Mouse (Mus musculus): ENCODE data around the gene Slc30a2. TPM values are rescaled to one million over a fixed set of nuclear protein-coding genes. Genes with fewer than 3 reads are reported as not detected.
"Not testable (repeated sequence)": the region's sequence is repeated elsewhere in the genome, so short reads cannot be mapped to it uniquely, and the experiment has no call there.

Slc30a2 gene
- polyA plus RNA-seq, 1 experiment, result 0.35 TPM

DNA sequence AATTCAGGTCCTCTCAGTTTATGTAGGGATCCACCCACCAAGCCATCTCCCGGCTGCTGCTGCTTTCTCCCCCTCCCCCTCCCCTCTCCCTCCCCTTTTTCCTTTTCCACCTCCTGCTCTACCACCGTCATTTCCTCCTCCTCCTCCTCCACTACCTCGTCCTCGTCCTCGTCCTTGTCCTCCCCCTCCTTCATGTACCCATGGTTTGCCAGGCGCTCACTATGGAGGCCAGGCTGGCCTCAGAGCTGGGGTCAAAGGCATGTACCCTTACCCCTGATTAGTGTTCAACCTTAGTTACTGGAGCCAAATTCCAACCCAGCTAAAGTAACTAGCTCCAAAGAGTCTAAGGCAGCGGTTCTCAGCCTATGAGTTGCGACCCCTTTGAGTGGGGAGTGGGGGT, 14.8 kb upstream of the Slc30a2 start:
- H3K4me3 ChIP-seq, result no peak overlapping the region
- TF ChIP-seq USF1 (IDR thresholded peaks at IDR 0.05; ENCODE audit: low read depth), result no peak
- no peak for TF ChIP-seq E2F4 (IDR thresholded peaks at IDR 0.05; ENCODE audit: insufficient read depth)
- no peak for TF ChIP-seq TCF12 (IDR thresholded peaks at IDR 0.05; ENCODE audit: insufficient read depth, poor library complexity, severe bottlenecking)
- H3K79me2 ChIP-seq (ENCODE audit: control insufficient read depth, insufficient read depth), result no peaks in the 10 kb centered on the region
- no peaks in the 10 kb centered on the region for H3K27me3 ChIP-seq (ENCODE audit: control insufficient read depth, insufficient read depth, insufficient read length)
- no peak overlapping the region for H3ac ChIP-seq (ENCODE audit: control insufficient read depth, insufficient read length)
- H3K36me3 ChIP-seq (ENCODE audit: control insufficient read depth, insufficient read depth), result no peaks in the 10 kb centered on the region
- no peak overlapping the region for H3K4me2 ChIP-seq (ENCODE audit: low read depth)

DNA sequence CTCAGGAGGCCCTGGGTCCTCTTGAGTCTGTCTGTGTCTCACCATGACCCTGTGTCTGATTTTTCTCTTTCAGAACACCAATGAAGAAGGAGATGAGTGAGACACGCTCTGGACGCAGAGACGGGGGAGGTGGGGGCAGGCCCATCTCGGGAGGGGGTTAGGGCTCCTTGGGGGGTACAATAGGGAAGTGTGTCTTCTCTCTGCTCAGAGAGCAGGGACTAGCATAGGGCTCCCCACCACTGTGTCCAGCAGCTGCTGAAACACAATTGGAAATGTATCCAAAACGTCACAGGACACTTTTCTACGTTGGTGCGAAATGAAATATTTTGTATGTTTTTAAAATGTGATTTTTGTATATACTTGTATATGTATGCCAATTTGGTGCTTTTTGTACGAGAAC, 14.1 kb upstream of the Slc30a2 start:
- no peak overlapping the region for H3K4me3 ChIP-seq
- no peaks in the 10 kb centered on the region for H3K36me3 ChIP-seq (ENCODE audit: control insufficient read depth, insufficient read depth)
- no peak overlapping the region for H3K4me2 ChIP-seq (ENCODE audit: low read depth)
- no peak overlapping the region for H3ac ChIP-seq (ENCODE audit: control insufficient read depth, insufficient read length)
- H3K27me3 ChIP-seq (ENCODE audit: control insufficient read depth, insufficient read depth, insufficient read length), result no peaks in the 10 kb centered on the region
- H3K79me2 ChIP-seq (ENCODE audit: control insufficient read depth, insufficient read depth), result no peaks in the 10 kb centered on the region
- no peak for TF ChIP-seq POLR2AphosphoS2 (IDR thresholded peaks at IDR 0.05; ENCODE audit: insufficient read length, low read depth)
- TF ChIP-seq SRF (IDR thresholded peaks at IDR 0.05; ENCODE audit: control insufficient read depth, insufficient read length, low read depth), result no peak
- TF ChIP-seq CEBPB (IDR thresholded peaks at IDR 0.05; ENCODE audit: insufficient read depth, poor library complexity, severe bottlenecking), result no peak
- no peak for TF ChIP-seq POLR2A (IDR thresholded peaks at IDR 0.05; ENCODE audit: insufficient read length, low read depth)
- no peak for TF ChIP-seq TCF12 (IDR thresholded peaks at IDR 0.05; ENCODE audit: insufficient read depth, poor library complexity, severe bottlenecking)
- TF ChIP-seq REST (IDR thresholded peaks at IDR 0.05; ENCODE audit: insufficient read depth, insufficient read length), result no peak
- TF ChIP-seq MYOD1 (IDR thresholded peaks at IDR 0.05; ENCODE audit: control insufficient read depth in 1 of 3, insufficient read length in 2 of 3, low read depth in 2 of 3), result no peak
- TF ChIP-seq USF1 (IDR thresholded peaks at IDR 0.05; ENCODE audit: low read depth), result no peak
- no peak for TF ChIP-seq TCF3 (IDR thresholded peaks at IDR 0.05; ENCODE audit: insufficient read length, low read depth)
- no peak for TF ChIP-seq MAX (IDR thresholded peaks at IDR 0.05; ENCODE audit: low read depth)
- no peak for TF ChIP-seq MYOG (IDR thresholded peaks at IDR 0.05; ENCODE audit: control insufficient read depth in 1 of 3, insufficient read depth in 1 of 3, insufficient read length in 2 of 3, low read depth in 2 of 3)
- no peak for TF ChIP-seq E2F4 (IDR thresholded peaks at IDR 0.05; ENCODE audit: insufficient read depth)

DNA sequence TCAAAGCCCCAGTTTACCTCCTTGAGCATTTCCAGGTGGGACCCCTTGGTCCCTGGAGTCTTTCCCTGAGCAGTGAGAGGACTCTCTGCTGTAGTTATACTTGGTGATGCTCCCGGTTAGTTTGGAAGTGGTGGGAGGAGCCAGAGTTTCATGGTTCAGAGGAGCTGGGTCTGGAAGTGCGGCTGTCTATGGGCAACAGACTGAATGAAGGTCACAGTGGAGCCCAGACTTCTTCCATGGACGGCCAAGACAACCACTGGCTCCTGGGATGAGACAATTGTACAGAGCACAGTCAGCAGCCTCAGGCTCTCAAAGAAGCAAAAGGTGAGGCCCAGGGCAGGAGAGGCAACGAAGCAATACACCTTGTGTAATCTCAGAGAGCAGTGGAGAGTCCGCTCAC, 12.7 kb upstream of the Slc30a2 start:
- H3K36me3 ChIP-seq (ENCODE audit: control insufficient read depth, insufficient read depth), result no peaks in the 10 kb centered on the region
- H3ac ChIP-seq (ENCODE audit: control insufficient read depth, insufficient read length), result no peak overlapping the region
- H3K4me3 ChIP-seq, result no peak overlapping the region
- H3K27me3 ChIP-seq (ENCODE audit: control insufficient read depth, insufficient read depth, insufficient read length), result peaks cover 2% of the 10 kb centered on the region
- H3K4me2 ChIP-seq (ENCODE audit: low read depth), result no peak overlapping the region
- TF ChIP-seq MYOG (IDR thresholded peaks at IDR 0.05; ENCODE audit: control insufficient read depth in 1 of 3, insufficient read depth in 1 of 3, insufficient read length in 2 of 3, low read depth in 2 of 3) (no peak), CEBPB (IDR thresholded peaks at IDR 0.05; ENCODE audit: insufficient read depth, poor library complexity, severe bottlenecking) (no peak), POLR2A (IDR thresholded peaks at IDR 0.05; ENCODE audit: insufficient read length, low read depth) (no peak), E2F4 (IDR thresholded peaks at IDR 0.05; ENCODE audit: insufficient read depth) (no peak), SRF (IDR thresholded peaks at IDR 0.05; ENCODE audit: control insufficient read depth, insufficient read length, low read depth) (no peak), TCF12 (IDR thresholded peaks at IDR 0.05; ENCODE audit: insufficient read depth, poor library complexity, severe bottlenecking) (no peak), USF1 (IDR thresholded peaks at IDR 0.05; ENCODE audit: low read depth) (no peak), MAX (IDR thresholded peaks at IDR 0.05; ENCODE audit: low read depth) (no peak), MYOD1 (IDR thresholded peaks at IDR 0.05; ENCODE audit: control insufficient read depth in 1 of 3, insufficient read length in 2 of 3, low read depth in 2 of 3) (no peak), REST (IDR thresholded peaks at IDR 0.05; ENCODE audit: insufficient read depth, insufficient read length) (no peak), POLR2AphosphoS2 (IDR thresholded peaks at IDR 0.05; ENCODE audit: insufficient read length, low read depth) (no peak), TCF3 (IDR thresholded peaks at IDR 0.05; ENCODE audit: insufficient read length, low read depth) (no peak)
- H3K79me2 ChIP-seq (ENCODE audit: control insufficient read depth, insufficient read depth), result no peaks in the 10 kb centered on the region

DNA sequence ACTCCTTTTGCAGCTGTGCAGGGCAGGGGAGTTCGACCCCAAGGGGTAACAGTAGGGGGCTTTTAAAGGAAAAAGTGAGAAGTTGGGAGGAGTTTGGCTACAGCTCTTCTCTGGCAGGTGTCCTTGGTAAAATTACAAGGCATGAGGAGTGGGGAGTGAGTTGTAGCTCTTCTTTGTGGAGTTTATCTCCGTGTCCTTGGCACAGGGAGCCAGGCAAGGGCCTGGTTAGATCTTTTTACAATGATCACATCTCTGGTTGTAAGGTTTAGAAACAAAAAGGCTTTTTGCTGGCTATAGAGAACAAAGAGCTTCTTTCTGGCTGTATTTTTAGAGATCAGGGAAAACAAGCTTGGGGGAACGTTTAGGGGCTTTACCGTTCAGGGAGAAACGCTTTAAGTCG, 1.8 kb upstream of the Slc30a2 start:
- not testable (repeated sequence) for H3K4me3 ChIP-seq; H3K36me3 ChIP-seq (ENCODE audit: control insufficient read depth, insufficient read depth); H3K79me2 ChIP-seq (ENCODE audit: control insufficient read depth, insufficient read depth); H3K4me2 ChIP-seq (ENCODE audit: low read depth); H3ac ChIP-seq (ENCODE audit: control insufficient read depth, insufficient read length)
- H3K27me3 ChIP-seq (ENCODE audit: control insufficient read depth, insufficient read depth, insufficient read length), result peaks cover 35% of the 10 kb centered on the region

DNA sequence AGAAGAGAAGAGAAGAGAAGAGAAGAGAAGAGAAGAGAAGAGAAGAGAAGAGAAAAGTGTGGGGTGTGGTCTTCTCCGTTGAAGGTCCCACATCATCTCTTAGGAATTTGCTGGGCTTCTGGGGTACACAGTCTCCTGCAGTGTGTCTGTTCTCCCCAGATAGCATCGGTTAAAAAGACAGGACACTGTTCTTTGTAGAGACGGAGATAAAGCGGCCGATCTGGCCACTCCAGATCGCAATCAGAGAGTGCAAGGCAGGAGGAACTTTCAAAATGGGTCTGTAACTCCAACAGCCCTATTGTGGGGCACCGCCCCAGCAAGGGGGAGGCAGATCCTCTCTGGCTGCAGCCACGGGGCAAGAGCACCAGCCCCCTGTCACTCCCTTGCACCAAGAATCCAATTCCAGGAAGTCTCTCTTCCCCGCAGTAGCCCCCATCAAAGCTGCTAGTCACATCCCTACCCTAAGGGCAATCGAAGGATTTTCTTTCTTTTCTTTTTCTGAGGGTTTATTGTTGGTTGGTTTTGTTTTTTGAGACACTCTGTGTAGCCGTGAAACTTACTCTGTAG, 685 bp upstream of the Slc30a2 start:
- Histone ChIP-seq H3ac (ENCODE audit: control insufficient read depth, insufficient read length) (no peak overlapping the region), H3K79me2 (ENCODE audit: control insufficient read depth, insufficient read depth) (no peaks in the 10 kb centered on the region), H3K4me3 (no peak overlapping the region), H3K36me3 (ENCODE audit: control insufficient read depth, insufficient read depth) (no peaks in the 10 kb centered on the region), H3K27me3 (ENCODE audit: control insufficient read depth, insufficient read depth, insufficient read length) (peaks cover 38% of the 10 kb centered on the region), H3K4me2 (ENCODE audit: low read depth) (no peak overlapping the region)
- TF ChIP-seq MYOD1 (IDR thresholded peaks at IDR 0.05; ENCODE audit: control insufficient read depth in 1 of 3, insufficient read length in 2 of 3, low read depth in 2 of 3) (no peak), SRF (IDR thresholded peaks at IDR 0.05; ENCODE audit: control insufficient read depth, insufficient read length, low read depth) (no peak), POLR2A (IDR thresholded peaks at IDR 0.05; ENCODE audit: insufficient read length, low read depth) (no peak), POLR2AphosphoS2 (IDR thresholded peaks at IDR 0.05; ENCODE audit: insufficient read length, low read depth) (no peak), MAX (IDR thresholded peaks at IDR 0.05; ENCODE audit: low read depth) (no peak), TCF3 (IDR thresholded peaks at IDR 0.05; ENCODE audit: insufficient read length, low read depth) (no peak), CEBPB (IDR thresholded peaks at IDR 0.05; ENCODE audit: insufficient read depth, poor library complexity, severe bottlenecking) (no peak), TCF12 (IDR thresholded peaks at IDR 0.05; ENCODE audit: insufficient read depth, poor library complexity, severe bottlenecking) (no peak), MYOG (IDR thresholded peaks at IDR 0.05; ENCODE audit: control insufficient read depth in 1 of 3, insufficient read depth in 1 of 3, insufficient read length in 2 of 3, low read depth in 2 of 3) (no peak)

Data from myocyte (in vitro differentiated cells).